Mouse (Mus musculus) layer of hippocampus, adult 2 months (tissue): ENCODE measurements around the gene Dusp15. TPM values are rescaled to one million over a fixed set of nuclear protein-coding genes. Genes with fewer than 3 reads are reported as not detected.

Source experiments
- DNase-seq, 2 experiments: peaks; one replicate each; pipeline ENCODE4 v3.0.0; 2022; ENCODE audit warnings: low spot score in 2 of 2
- H3K27ac ChIP-seq: fragments of 200-600 bp; 2 replicates; pipeline ENCODE4 v1.8.1; 2022
- H3K4me3 ChIP-seq: fragments of 200-600 bp; 2 replicates; pipeline ENCODE4 v1.8.1; 2022; ENCODE audit warnings: mild to moderate bottlenecking
- CTCF ChIP-seq: fragments of 200-600 bp; conservative IDR thresholded peaks from 2 replicates; pipeline ENCODE4 v1.8.1; 2022; ENCODE audit warnings: antibody characterized with exemption, mild to moderate bottlenecking, moderate library complexity
- total RNA-seq, 2 experiments: library from RNA; stranded (reverse); gene quantifications; 2 replicates each; pipeline ENCODE4 v1.2.3; 2021

Gene Dusp15
- total RNA-seq, 2 experiments from 2014 or later: 9.3 to 11.9 TPM

GRCm38 (mm10) chr2:152925189-152925872 lies 26.2 kb downstream of the Dusp15 start:
- TF ChIP-seq CTCF: no peak
- no peak overlapping the region for H3K4me3 ChIP-seq
- DNase-seq: no peak
- no peak overlapping the region for H3K27ac ChIP-seq

GRCm38 (mm10) chr2:152924543-152924942 lies 27.0 kb downstream of the Dusp15 start:
- no peak for DNase-seq
- no peak for TF ChIP-seq CTCF
- Histone ChIP-seq H3K27ac (no peak overlapping the region), H3K4me3 (no peak overlapping the region)

- DNase-seq: no peak
- H3K27ac ChIP-seq: no peak overlapping the region
- no peak overlapping the region for H3K4me3 ChIP-seq
- no peak for TF ChIP-seq CTCF
These were observed 27.4 kb downstream of the Dusp15 start for GRCm38 (mm10) chr2:152924128-152924527.

- Histone ChIP-seq H3K4me3 (no peak overlapping the region), H3K27ac (no peak overlapping the region)
- DNase-seq: no peak
- TF ChIP-seq CTCF: no peak
These were observed 27.9 kb downstream of the Dusp15 start for GRCm38 (mm10) chr2:152923621-152924020.

GRCm38 (mm10) chr2:152922376-152922775 lies 29.1 kb downstream of the Dusp15 start:
- no peak for TF ChIP-seq CTCF
- Histone ChIP-seq H3K27ac (no peak overlapping the region), H3K4me3 (no peak overlapping the region)
- DNase-seq: no peak

GRCm38 (mm10) chr2:152917671-152918070 lies 33.8 kb downstream of the Dusp15 start:
- Histone ChIP-seq H3K4me3 (no peak overlapping the region), H3K27ac (no peak overlapping the region)
- TF ChIP-seq CTCF: no peak
- no peak for DNase-seq

GRCm38 (mm10) chr2:152916111-152916510 lies 35.4 kb downstream of the Dusp15 start:
- H3K27ac ChIP-seq: no peak overlapping the region
- no peak overlapping the region for H3K4me3 ChIP-seq
- no peak for TF ChIP-seq CTCF
- no peak for DNase-seq

GRCm38 (mm10) chr2:152915453-152915852 lies 36.0 kb downstream of the Dusp15 start:
- TF ChIP-seq CTCF: no peak
- no peak overlapping the region for H3K4me3 ChIP-seq
- DNase-seq: no peak
- H3K27ac ChIP-seq: no peak overlapping the region

- Histone ChIP-seq H3K4me3 (no peak overlapping the region), H3K27ac (no peak overlapping the region)
- peak; percentile 86 to 90 for DNase-seq
- TF ChIP-seq CTCF: peak; percentile 98
These were observed 37.0 kb downstream of the Dusp15 start for GRCm38 (mm10) chr2:152914310-152915120.

GRCm38 (mm10) chr2:152913471-152913870 lies 38.0 kb downstream of the Dusp15 start:
- Histone ChIP-seq H3K4me3 (no peak overlapping the region), H3K27ac (no peak overlapping the region)
- TF ChIP-seq CTCF: no peak
- no peak for DNase-seq

GRCm38 (mm10) chr2:152911432-152911831 lies 40.1 kb downstream of the Dusp15 start:
- no peak for DNase-seq
- no peak overlapping the region for H3K27ac ChIP-seq
- no peak overlapping the region for H3K4me3 ChIP-seq
- no peak for TF ChIP-seq CTCF

- DNase-seq: no peak
- TF ChIP-seq CTCF: no peak
- H3K27ac ChIP-seq: no peak within 1 kb of the TSS
- H3K4me3 ChIP-seq: no peak within 1 kb of the TSS
These were observed 40.5 kb downstream of the Dusp15 start, which contains the start of gene Mylk2 for GRCm38 (mm10) chr2:152911031-152911430. Gene Mylk2 (plus strand): TSS chr2:152911352.

- no peak for DNase-seq
- TF ChIP-seq CTCF: no peak
- no peak overlapping the region for H3K27ac ChIP-seq
- H3K4me3 ChIP-seq: no peak overlapping the region
These were observed 41.6 kb downstream of the Dusp15 start for GRCm38 (mm10) chr2:152909848-152910247.
